10 mouse cellular contexts compared by ENCODE assay signal in the genomic region with DNA sequence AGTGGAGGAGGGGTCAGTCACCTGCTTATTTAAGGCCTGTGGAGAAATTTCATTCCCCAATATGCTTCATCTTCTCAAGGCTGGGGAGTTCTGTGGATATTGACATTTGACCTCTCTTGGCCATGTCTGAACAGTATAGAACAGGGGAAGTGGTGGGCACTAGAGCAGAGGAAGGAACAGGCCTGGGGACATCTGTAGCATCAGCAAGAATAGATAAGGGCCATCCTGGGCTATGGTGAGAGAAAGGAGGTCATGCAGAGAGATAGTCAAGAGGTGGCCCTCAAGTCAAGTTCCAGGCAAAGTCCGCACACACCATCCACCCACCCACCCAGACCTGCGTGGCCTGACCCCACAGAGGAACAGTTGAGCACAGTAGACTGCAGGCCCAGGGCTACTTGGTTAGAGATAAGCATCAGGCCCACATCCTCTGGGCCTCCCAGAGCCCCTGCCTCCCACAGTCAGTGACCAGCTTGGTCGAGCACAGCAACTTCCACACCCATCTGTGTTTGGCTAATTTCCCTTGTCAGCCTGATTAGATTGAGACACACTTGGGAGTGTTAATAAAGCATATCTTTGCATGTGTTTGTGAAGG. TPM values are rescaled to one million over a fixed set of nuclear protein-coding genes. Genes with fewer than 3 reads are reported as not detected.
DNase-seq lines count a peak whose midpoint lies in the region; ATAC-seq and TF ChIP-seq lines count a peak whose summit lies in the region.
"Had no signal": no experiment of that assay in that cellular context is flagged by ENCODE, and none has a peak within 500 bp of the region (broad histone marks: within the 10 kb centered on the region; RNA-seq: fewer than 3 reads in every experiment).

No protein-coding gene starts in this region.

- H3K9me3 ChIP-seq in embryonic facial prominence, embryonic 15.5 days (replicated peaks), result no peaks in the 10 kb centered on the region
- no peaks in the 10 kb centered on the region for H3K9me3 ChIP-seq in heart, embryonic 13.5 days
- no peaks in the 10 kb centered on the region for H3K9me3 ChIP-seq in midbrain, embryonic 16.5 days (replicated peaks; ENCODE audit: control insufficient read depth, low read length, poor library complexity, severe bottlenecking)

- H3K4me2 ChIP-seq in embryonic facial prominence, embryonic 15.5 days (replicated peaks), result no peak overlapping the region
- H3K4me2 ChIP-seq in heart, embryonic 13.5 days, result peak overlapping the region; percentile 44
- H3K4me2 ChIP-seq in midbrain, embryonic 16.5 days (ENCODE audit: low read length), result no peak overlapping the region

- H3K27ac ChIP-seq in layer of hippocampus, adult 2 months, result peak overlapping the region; percentile 92
- H3K27ac ChIP-seq in embryonic facial prominence, embryonic 15.5 days (replicated peaks), result 0 out of 2 replicates have a peak overlapping the region, but pooled peaks have one; percentile 28
- peak overlapping the region; percentile 79 for H3K27ac ChIP-seq in heart, embryonic 13.5 days (replicated peaks)
- peak overlapping the region; percentile 34 for H3K27ac ChIP-seq in midbrain, embryonic 16.5 days (ENCODE audit: low read length)
- no peak overlapping the region; the same call in 1 of the 2 replicates for H3K27ac ChIP-seq in thymus, adult 2 months (ENCODE audit: control insufficient read depth, insufficient read depth, low read length)

- DNase-seq in layer of hippocampus, adult 2 months (ENCODE audit: low spot score in 2 of 2), result no peak
- no peak for DNase-seq in layer of hippocampus, adult 9-10 months (ENCODE audit: low spot score)
- no peak for DNase-seq in right cerebral cortex, adult 18-20 months
- no peak for DNase-seq in thymus, adult 2 months
- no peak for DNase-seq in lung, adult 18-20 months

- H3K36me3 ChIP-seq in embryonic facial prominence, embryonic 15.5 days, result peaks cover 39% of the 10 kb centered on the region
- H3K36me3 ChIP-seq in heart, embryonic 13.5 days, result peaks cover 41% of the 10 kb centered on the region
- H3K36me3 ChIP-seq in midbrain, embryonic 16.5 days (ENCODE audit: control insufficient read depth, insufficient read depth, low read length), result peaks cover 33% of the 10 kb centered on the region
- H3K36me3 ChIP-seq in thymus, adult 2 months (ENCODE audit: control insufficient read depth, insufficient read depth, low read length), result peaks cover 22% of the 10 kb centered on the region

- H3K9ac ChIP-seq in embryonic facial prominence, embryonic 15.5 days, result no peak overlapping the region
- no peak overlapping the region; the same call in 1 of the 2 replicates for H3K9ac ChIP-seq in heart, embryonic 13.5 days
- H3K9ac ChIP-seq in midbrain, embryonic 16.5 days (ENCODE audit: low read depth, low read length), result no peak overlapping the region

- WGBS in embryonic facial prominence, embryonic 15.5 days, result 65% methylated on average over 3 of the region's 3 CpGs
- 27% methylated on average over 3 of the region's 3 CpGs for WGBS in heart, embryonic 13.5 days
- WGBS in midbrain, embryonic 16.5 days, result 43% methylated on average over 3 of the region's 3 CpGs
- WGBS in thymus, adult 2 months, result 64% methylated on average over 3 of the region's 3 CpGs

- TF ChIP-seq POLR2A in thymus, adult 2 months (IDR thresholded peaks at IDR 0.05; ENCODE audit: control insufficient read depth, extremely low read depth, insufficient read depth, low read length, poor library complexity), result no peak

- TF ChIP-seq CTCF in layer of hippocampus, adult 2 months (conservative IDR thresholded peaks at IDR 0.05), result no peak
- no peak for TF ChIP-seq CTCF in thymus, adult 2 months (IDR thresholded peaks at IDR 0.05; ENCODE audit: borderline replicate concordance, control insufficient read depth, extremely low read depth, insufficient read depth, low read length, poor library complexity)

- peak overlapping the region; percentile 8; the same call in 1 of the 2 replicates for H3K4me3 ChIP-seq in layer of hippocampus, adult 2 months
- H3K4me3 ChIP-seq in embryonic facial prominence, embryonic 15.5 days (replicated peaks), result no peak overlapping the region
- H3K4me3 ChIP-seq in heart, embryonic 13.5 days, result no peak overlapping the region
- no peak overlapping the region for H3K4me3 ChIP-seq in midbrain, embryonic 16.5 days (ENCODE audit: low read depth, low read length)
- H3K4me3 ChIP-seq in thymus, adult 2 months (ENCODE audit: control insufficient read depth, insufficient read depth, low read length), result no peak overlapping the region

- H3K27me3 ChIP-seq in embryonic facial prominence, embryonic 15.5 days, result no peaks in the 10 kb centered on the region
- H3K27me3 ChIP-seq in heart, embryonic 13.5 days (replicated peaks), result no peaks in the 10 kb centered on the region
- H3K27me3 ChIP-seq in midbrain, embryonic 16.5 days (ENCODE audit: control insufficient read depth, insufficient read depth, low read depth, low read length), result no peaks in the 10 kb centered on the region
- no peaks in the 10 kb centered on the region for H3K27me3 ChIP-seq in thymus, adult 2 months (ENCODE audit: control insufficient read depth, insufficient read depth, low read length)
- H3K27me3 ChIP-seq: Patski had no signal

- peaks cover 58% of the 10 kb centered on the region for H3K4me1 ChIP-seq in embryonic facial prominence, embryonic 15.5 days
- H3K4me1 ChIP-seq in heart, embryonic 13.5 days, result peaks cover 85% of the 10 kb centered on the region
- H3K4me1 ChIP-seq in midbrain, embryonic 16.5 days (ENCODE audit: control insufficient read depth, insufficient read depth, low read length), result peaks cover 58% of the 10 kb centered on the region
- H3K4me1 ChIP-seq in thymus, adult 2 months (replicated peaks; ENCODE audit: control insufficient read depth, insufficient read depth, low read length), result peaks cover 8% of the 10 kb centered on the region

- no peak for ATAC-seq in embryonic facial prominence, embryonic 15.5 days (ENCODE audit: insufficient number of reproducible peaks, low FRiP score, low TSS enrichment, low read depth)
- ATAC-seq in heart, embryonic 13.5 days (ENCODE audit: extremely low read depth, insufficient number of reproducible peaks, low FRiP score, low TSS enrichment), result peak; percentile 16; the same call in 1 of the 2 replicates
- no peak for ATAC-seq in midbrain, embryonic 16.5 days
- ATAC-seq: Patski had no signal

RNA-seq across cellular contexts. Expression of a gene that starts 7.5 kb away (rescaled TPM):
- total RNA-seq in layer of hippocampus, adult 2 months (2021), result 100 to 1,000 TPM; 748 to 802 TPM
- 283 and 290 TPM in 2 replicates for polyA plus RNA-seq in embryonic facial prominence, embryonic 15.5 days (2015; fragmentation: Nextera tagmentation; extraction: Ambion mirVana)
- polyA plus RNA-seq in heart, embryonic 13.5 days (2015; fragmentation: Nextera tagmentation; extraction: Ambion mirVana), result 246 and 255 TPM in 2 replicates
- 249 and 258 TPM in 2 replicates for polyA plus RNA-seq in midbrain, embryonic 16.5 days (2015; fragmentation: Nextera tagmentation; extraction: Ambion mirVana)
- polyA plus RNA-seq in thymus, adult 2 months (2012; rRNA removed), result 186 and 232 TPM in 2 replicates

RNA-seq across cellular contexts. Expression of a gene that starts 26.7 kb away (rescaled TPM):
- 1 to 10 TPM; 3.3 to 3.6 TPM for total RNA-seq in layer of hippocampus, adult 2 months (2021)
- polyA plus RNA-seq in embryonic facial prominence, embryonic 15.5 days (2015; fragmentation: Nextera tagmentation; extraction: Ambion mirVana), result 0.45 and 1.2 TPM in 2 replicates
- polyA plus RNA-seq in heart, embryonic 13.5 days (2015; fragmentation: Nextera tagmentation; extraction: Ambion mirVana), result 0.19 TPM in 1 of 2 replicates, not detected in the other
- polyA plus RNA-seq in midbrain, embryonic 16.5 days (2015; fragmentation: Nextera tagmentation; extraction: Ambion mirVana), result 10.1 and 10.5 TPM in 2 replicates
- 1.5 and 2.2 TPM in 2 replicates for polyA plus RNA-seq in thymus, adult 2 months (2012; rRNA removed)
- polyA plus RNA-seq: liver, embryonic 16.5 days had no signal

RNA-seq across cellular contexts. Expression of a gene that starts 59.2 kb away (rescaled TPM):
- not detected for total RNA-seq in layer of hippocampus, adult 2 months (2021)
- 0.19 and 0.26 TPM in 2 replicates for polyA plus RNA-seq in embryonic facial prominence, embryonic 15.5 days (2015; fragmentation: Nextera tagmentation; extraction: Ambion mirVana)
- polyA plus RNA-seq in heart, embryonic 13.5 days (2015; fragmentation: Nextera tagmentation; extraction: Ambion mirVana), result 0.04 TPM in 1 of 2 replicates, not detected in the other
- polyA plus RNA-seq in midbrain, embryonic 16.5 days (2015; fragmentation: Nextera tagmentation; extraction: Ambion mirVana), result 0.07 and 0.13 TPM in 2 replicates
- 1.5 and 1.8 TPM in 2 replicates for polyA plus RNA-seq in thymus, adult 2 months (2012; rRNA removed)
- polyA plus RNA-seq: Patski had no signal
